Mouse (Mus musculus): Measurements from ENCODE around the gene Inpp4b.

The Inpp4b gene

GRCm38 (mm10) chr8:81849976-81850375 lies 507.6 kb downstream of the Inpp4b start:
- DNase-seq, result no peak

GRCm38 (mm10) chr8:81853184-81853583 lies 510.8 kb downstream of the Inpp4b start:
- peak; percentile 87 for DNase-seq

GRCm38 (mm10) chr8:81854543-81854942 lies 512.2 kb downstream of the Inpp4b start:
- no peak for DNase-seq

- no peak for DNase-seq
Observed at GRCm38 (mm10) chr8:81855009-81855408, 512.7 kb downstream of the Inpp4b start.

GRCm38 (mm10) chr8:81856120-81856519 lies 513.8 kb downstream of the Inpp4b start:
- DNase-seq, result no peak

GRCm38 (mm10) chr8:81856608-81857007 lies 514.3 kb downstream of the Inpp4b start:
- DNase-seq, result no peak

- DNase-seq, result no peak
Observed at GRCm38 (mm10) chr8:81858393-81858792, 516.0 kb downstream of the Inpp4b start.

GRCm38 (mm10) chr8:81859805-81860204 lies 517.4 kb downstream of the Inpp4b start:
- no peak for DNase-seq

GRCm38 (mm10) chr8:81861311-81861710 lies 519.0 kb downstream of the Inpp4b start:
- no peak for DNase-seq

GRCm38 (mm10) chr8:81862738-81863137 lies 520.4 kb downstream of the Inpp4b start:
- no peak for DNase-seq

- no peak for DNase-seq
Observed at GRCm38 (mm10) chr8:81864318-81864717, 522.0 kb downstream of the Inpp4b start.

- no peak for DNase-seq
Observed at GRCm38 (mm10) chr8:81865664-81866063, 523.3 kb downstream of the Inpp4b start.

- DNase-seq, result no peak
Observed at GRCm38 (mm10) chr8:81867020-81867419, 524.7 kb downstream of the Inpp4b start.

- no peak for DNase-seq
Observed at GRCm38 (mm10) chr8:81870466-81870865, 528.1 kb downstream of the Inpp4b start.

GRCm38 (mm10) chr8:81880071-81880470 lies 537.7 kb downstream of the Inpp4b start:
- DNase-seq, result no peak

GRCm38 (mm10) chr8:81884195-81884594 lies 541.8 kb downstream of the Inpp4b start:
- peak; percentile 11 for DNase-seq

GRCm38 (mm10) chr8:81888843-81889242 lies 546.5 kb downstream of the Inpp4b start:
- no peak for DNase-seq

GRCm38 (mm10) chr8:81893292-81893691 lies 550.9 kb downstream of the Inpp4b start:
- no peak for DNase-seq

GRCm38 (mm10) chr8:81946812-81947211 lies 604.5 kb downstream of the Inpp4b start:
- DNase-seq, result peak; percentile 28

GRCm38 (mm10) chr8:81953101-81953500 lies 610.7 kb downstream of the Inpp4b start:
- DNase-seq, result no peak

GRCm38 (mm10) chr8:81985128-81985665 lies 642.8 kb downstream of the Inpp4b start:
- DNase-seq, result no peak

GRCm38 (mm10) chr8:81992966-81993365 lies 650.6 kb downstream of the Inpp4b start:
- no peak for DNase-seq

GRCm38 (mm10) chr8:81996239-81996638 lies 653.9 kb downstream of the Inpp4b start:
- no peak for DNase-seq

- no peak for DNase-seq
Observed at GRCm38 (mm10) chr8:81996823-81997222, 654.5 kb downstream of the Inpp4b start.

- no peak for DNase-seq
Observed at GRCm38 (mm10) chr8:82004158-82004557, 661.8 kb downstream of the Inpp4b start.

- DNase-seq, result no peak
Observed at GRCm38 (mm10) chr8:82005466-82005865, 663.1 kb downstream of the Inpp4b start.

Data from cerebellum, adult 11-12 months (tissue).